Mouse (Mus musculus) intestine, embryonic 15.5 days (tissue): ENCODE data around the gene Arhgap44. TPM values are rescaled to one million over a fixed set of nuclear protein-coding genes. Genes with fewer than 3 reads are reported as not detected.

ENCODE experiments used
- ATAC-seq: fragments of 200-750 bp; cut with Nextera tagmentation; 2 replicates; pipeline ENCODE4 v1.8.0; 2017; ENCODE audit warnings: moderate TSS enrichment, moderate library complexity
- H3K27ac ChIP-seq: fragments of 300-500 bp; sonication (generic); 2 replicates; pipeline ENCODE4 v1.5.1; 2015; ENCODE audit warnings: mild to moderate bottlenecking, inconsistent platforms
- H3K27me3 ChIP-seq: fragments of 300-500 bp; sonication (generic); replicated peaks from 2 replicates; pipeline ENCODE4 v1.6.1; 2015; ENCODE audit warnings: inconsistent platforms
- H3K36me3 ChIP-seq: fragments of 300-500 bp; sonication (generic); 2 replicates; pipeline ENCODE4 v1.6.1; 2015; ENCODE audit warnings: inconsistent platforms
- H3K4me1 ChIP-seq: fragments of 300-500 bp; sonication (generic); replicated peaks from 2 replicates; pipeline ENCODE4 v1.6.1; 2015; ENCODE audit warnings: inconsistent platforms
- H3K4me2 ChIP-seq: fragments of 300-500 bp; sonication (generic); replicated peaks from 2 replicates; pipeline ENCODE4 v1.6.1; 2015; ENCODE audit warnings: mild to moderate bottlenecking, inconsistent platforms
- H3K4me3 ChIP-seq: fragments of 300-500 bp; sonication (generic); replicated peaks from 2 replicates; pipeline ENCODE4 v1.5.1; 2015; ENCODE audit warnings: inconsistent platforms
- H3K9ac ChIP-seq: fragments of 300-500 bp; sonication (generic); 2 replicates; pipeline ENCODE4 v1.6.1; 2015; ENCODE audit warnings: inconsistent platforms
- H3K9me3 ChIP-seq: fragments of 300-500 bp; sonication (generic); 2 replicates; pipeline ENCODE4 v1.6.1; 2016; ENCODE audit warnings: inconsistent platforms
- WGBS: fragments of 180-500 bp; shearing (Covaris S2); methylation state at CpG from one replicate; pipeline ENCODE4 v1.1.7; 2015; 5-methylcytosine and 5-hydroxymethylcytosine counted together
- polyA plus RNA-seq: library from polyadenylated mRNA; unstranded; fragments of >200 nt; fragmentation: Nextera tagmentation; extraction: Ambion mirVana; gene quantifications from 2 replicates; pipeline ENCODE4 v1.2.1, GENCODE M21; 2015

Gene Arhgap44
- polyA plus RNA-seq, 1 experiment from 2014 or later = 4.9 TPM

GRCm38 (mm10) chr11:65028049-65028448, 134.7 kb downstream of the Arhgap44 start:
- Histone ChIP-seq H3K27ac (no peak overlapping the region), H3K4me3 (no peak overlapping the region), H3K27me3 (no peaks in the 10 kb centered on the region), H3K9me3 (no peaks in the 10 kb centered on the region), H3K36me3 (no peaks in the 10 kb centered on the region), H3K4me2 (no peak overlapping the region), H3K9ac (no peak overlapping the region), H3K4me1 (no peaks in the 10 kb centered on the region)
- 64% methylated on average over 5 of the region's 5 CpGs for WGBS
- no peak for ATAC-seq

- H3K9me3 ChIP-seq = no peaks in the 10 kb centered on the region
- H3K4me1 ChIP-seq = no peaks in the 10 kb centered on the region
- no peak overlapping the region for H3K9ac ChIP-seq
- 89% methylated on average over 11 of the region's 11 CpGs for WGBS
- H3K4me3 ChIP-seq = no peak overlapping the region
- H3K27me3 ChIP-seq = no peaks in the 10 kb centered on the region
- H3K27ac ChIP-seq = no peak overlapping the region
- no peak overlapping the region for H3K4me2 ChIP-seq
- H3K36me3 ChIP-seq = no peaks in the 10 kb centered on the region
- ATAC-seq = no peak
Observed at GRCm38 (mm10) chr11:65022771-65023170, 140.0 kb downstream of the Arhgap44 start.

GRCm38 (mm10) chr11:65020744-65021143, 142.0 kb downstream of the Arhgap44 start:
- Histone ChIP-seq H3K9me3 (no peaks in the 10 kb centered on the region), H3K9ac (no peak overlapping the region), H3K36me3 (no peaks in the 10 kb centered on the region), H3K4me1 (no peaks in the 10 kb centered on the region), H3K4me3 (no peak overlapping the region), H3K27me3 (no peaks in the 10 kb centered on the region), H3K4me2 (no peak overlapping the region), H3K27ac (no peak overlapping the region)
- ATAC-seq = no peak
- WGBS = 88% methylated on average over 4 of the region's 4 CpGs

- peak; percentile 86 for ATAC-seq
- Histone ChIP-seq H3K9ac (no peak overlapping the region), H3K9me3 (no peaks in the 10 kb centered on the region), H3K27me3 (no peaks in the 10 kb centered on the region), H3K27ac (no peak overlapping the region), H3K4me3 (no peak overlapping the region), H3K4me1 (no peaks in the 10 kb centered on the region), H3K36me3 (no peaks in the 10 kb centered on the region), H3K4me2 (no peak overlapping the region)
- 94% methylated on average over 1 of the region's 1 CpGs for WGBS
Observed at GRCm38 (mm10) chr11:65016754-65017153, 146.0 kb downstream of the Arhgap44 start.

- H3K27ac ChIP-seq = no peak overlapping the region
- ATAC-seq = no peak
- WGBS = 72% methylated on average over 6 of the region's 6 CpGs
- H3K9me3 ChIP-seq = no peaks in the 10 kb centered on the region
- no peaks in the 10 kb centered on the region for H3K27me3 ChIP-seq
- no peak overlapping the region for H3K4me3 ChIP-seq
- H3K4me1 ChIP-seq = no peaks in the 10 kb centered on the region
- H3K36me3 ChIP-seq = no peaks in the 10 kb centered on the region
- H3K4me2 ChIP-seq = no peak overlapping the region
- H3K9ac ChIP-seq = no peak overlapping the region
Observed at GRCm38 (mm10) chr11:65013906-65014305, 148.9 kb downstream of the Arhgap44 start.

- H3K4me3 ChIP-seq = no peak overlapping the region
- no peak overlapping the region for H3K9ac ChIP-seq
- WGBS = 88% methylated on average over 4 of the region's 4 CpGs
- no peak for ATAC-seq
- no peaks in the 10 kb centered on the region for H3K27me3 ChIP-seq
- peaks cover 12% of the 10 kb centered on the region; the same call in 1 of the 2 replicates for H3K36me3 ChIP-seq
- no peak overlapping the region for H3K27ac ChIP-seq
- no peak overlapping the region for H3K4me2 ChIP-seq
- H3K9me3 ChIP-seq = no peaks in the 10 kb centered on the region
- H3K4me1 ChIP-seq = no peaks in the 10 kb centered on the region
Observed at GRCm38 (mm10) chr11:65006047-65006446, 156.7 kb downstream of the Arhgap44 start.

GRCm38 (mm10) chr11:65004836-65005235, 157.9 kb downstream of the Arhgap44 start:
- 64% methylated on average over 3 of the region's 3 CpGs for WGBS
- Histone ChIP-seq H3K36me3 (peaks cover 21% of the 10 kb centered on the region; the same call in 1 of the 2 replicates), H3K9ac (no peak overlapping the region), H3K4me1 (no peaks in the 10 kb centered on the region), H3K9me3 (no peaks in the 10 kb centered on the region), H3K4me2 (no peak overlapping the region), H3K27me3 (no peaks in the 10 kb centered on the region), H3K27ac (no peak overlapping the region), H3K4me3 (no peak overlapping the region)
- ATAC-seq = no peak

- Histone ChIP-seq H3K4me3 (no peak overlapping the region), H3K9ac (no peak overlapping the region), H3K4me2 (no peak overlapping the region), H3K36me3 (peaks cover 33% of the 10 kb centered on the region; the same call in 1 of the 2 replicates), H3K27ac (no peak overlapping the region), H3K4me1 (no peaks in the 10 kb centered on the region), H3K27me3 (no peaks in the 10 kb centered on the region), H3K9me3 (no peaks in the 10 kb centered on the region)
- no peak for ATAC-seq
- 56% methylated on average over 5 of the region's 5 CpGs for WGBS
Observed at GRCm38 (mm10) chr11:65003611-65004010, 159.2 kb downstream of the Arhgap44 start.

- H3K27ac ChIP-seq = no peak overlapping the region
- H3K9me3 ChIP-seq = no peaks in the 10 kb centered on the region
- H3K27me3 ChIP-seq = no peaks in the 10 kb centered on the region
- 86% methylated on average over 14 of the region's 14 CpGs for WGBS
- no peak overlapping the region for H3K9ac ChIP-seq
- no peaks in the 10 kb centered on the region for H3K4me1 ChIP-seq
- no peak overlapping the region for H3K4me2 ChIP-seq
- peaks cover 39% of the 10 kb centered on the region for H3K36me3 ChIP-seq
- ATAC-seq = no peak
- no peak overlapping the region for H3K4me3 ChIP-seq
Observed at GRCm38 (mm10) chr11:65001729-65002128, 161.0 kb downstream of the Arhgap44 start.

GRCm38 (mm10) chr11:64999685-65000084, 163.1 kb downstream of the Arhgap44 start:
- WGBS = 90% methylated on average over 5 of the region's 5 CpGs
- no peaks in the 10 kb centered on the region for H3K4me1 ChIP-seq
- no peak overlapping the region for H3K27ac ChIP-seq
- no peak for ATAC-seq
- H3K9ac ChIP-seq = no peak overlapping the region
- H3K4me2 ChIP-seq = no peak overlapping the region
- H3K36me3 ChIP-seq = peaks cover 39% of the 10 kb centered on the region
- H3K9me3 ChIP-seq = no peaks in the 10 kb centered on the region
- H3K27me3 ChIP-seq = no peaks in the 10 kb centered on the region
- no peak overlapping the region for H3K4me3 ChIP-seq

- peaks cover 44% of the 10 kb centered on the region for H3K36me3 ChIP-seq
- no peak overlapping the region for H3K9ac ChIP-seq
- H3K4me1 ChIP-seq = no peaks in the 10 kb centered on the region
Observed at GRCm38 (mm10) chr11:64998439-64998838, 164.3 kb downstream of the Arhgap44 start.

GRCm38 (mm10) chr11:64988556-64988955, 174.2 kb downstream of the Arhgap44 start:
- no peaks in the 10 kb centered on the region for H3K9me3 ChIP-seq

More at GRCm38 (mm10) chr11:64998439-64998838, 164.3 kb downstream of the Arhgap44 start:
- no peaks in the 10 kb centered on the region for H3K9me3 ChIP-seq
- no peak overlapping the region for H3K27ac ChIP-seq
- H3K27me3 ChIP-seq = no peaks in the 10 kb centered on the region
- H3K4me2 ChIP-seq = no peak overlapping the region
- 92% methylated on average over 3 of the region's 3 CpGs for WGBS
- H3K4me3 ChIP-seq = no peak overlapping the region
- no peak for ATAC-seq

GRCm38 (mm10) chr11:64979489-64979845, 183.3 kb downstream of the Arhgap44 start:
- Histone ChIP-seq H3K4me2 (peak overlapping the region; percentile 68), H3K27me3 (no peaks in the 10 kb centered on the region), H3K36me3 (peaks cover 17% of the 10 kb centered on the region; the same call in 1 of the 2 replicates), H3K9me3 (no peaks in the 10 kb centered on the region), H3K27ac (no peak overlapping the region), H3K4me1 (peaks cover 9% of the 10 kb centered on the region), H3K9ac (peak overlapping the region; percentile 68), H3K4me3 (peak overlapping the region; percentile 73)
- 10% methylated on average over 9 of the region's 9 CpGs for WGBS
- ATAC-seq = no peak

More at GRCm38 (mm10) chr11:64988556-64988955, 174.2 kb downstream of the Arhgap44 start:
- Histone ChIP-seq H3K27me3 (no peaks in the 10 kb centered on the region), H3K27ac (no peak overlapping the region), H3K4me1 (no peaks in the 10 kb centered on the region), H3K36me3 (peaks cover 34% of the 10 kb centered on the region), H3K4me3 (no peak overlapping the region), H3K4me2 (no peak overlapping the region), H3K9ac (no peak overlapping the region)
- no peak for ATAC-seq
- 91% methylated on average over 2 of the region's 2 CpGs for WGBS
